Mouse (Mus musculus) adrenal gland, postnatal 14 days (tissue): ENCODE measurements at regions not wholly inside any gene's neighbourhood (a gene's known extent, or its start where the extent isn't known, plus 50 kb on each side); places are given as distances from the start of the nearest gene placed in this dataset.
A peak's percentile ranks its signal among the peaks of the same experiment; 100 is the strongest.
"Not testable (repeated sequence)": the region's sequence is repeated elsewhere in the genome, so short reads cannot be mapped to it uniquely, and the experiment has no call there.

Source experiments
- DNase-seq: peaks from one replicate; pipeline ENCODE4 v3.0.0; 2021; ENCODE audit warnings: mixed read lengths

DNA sequence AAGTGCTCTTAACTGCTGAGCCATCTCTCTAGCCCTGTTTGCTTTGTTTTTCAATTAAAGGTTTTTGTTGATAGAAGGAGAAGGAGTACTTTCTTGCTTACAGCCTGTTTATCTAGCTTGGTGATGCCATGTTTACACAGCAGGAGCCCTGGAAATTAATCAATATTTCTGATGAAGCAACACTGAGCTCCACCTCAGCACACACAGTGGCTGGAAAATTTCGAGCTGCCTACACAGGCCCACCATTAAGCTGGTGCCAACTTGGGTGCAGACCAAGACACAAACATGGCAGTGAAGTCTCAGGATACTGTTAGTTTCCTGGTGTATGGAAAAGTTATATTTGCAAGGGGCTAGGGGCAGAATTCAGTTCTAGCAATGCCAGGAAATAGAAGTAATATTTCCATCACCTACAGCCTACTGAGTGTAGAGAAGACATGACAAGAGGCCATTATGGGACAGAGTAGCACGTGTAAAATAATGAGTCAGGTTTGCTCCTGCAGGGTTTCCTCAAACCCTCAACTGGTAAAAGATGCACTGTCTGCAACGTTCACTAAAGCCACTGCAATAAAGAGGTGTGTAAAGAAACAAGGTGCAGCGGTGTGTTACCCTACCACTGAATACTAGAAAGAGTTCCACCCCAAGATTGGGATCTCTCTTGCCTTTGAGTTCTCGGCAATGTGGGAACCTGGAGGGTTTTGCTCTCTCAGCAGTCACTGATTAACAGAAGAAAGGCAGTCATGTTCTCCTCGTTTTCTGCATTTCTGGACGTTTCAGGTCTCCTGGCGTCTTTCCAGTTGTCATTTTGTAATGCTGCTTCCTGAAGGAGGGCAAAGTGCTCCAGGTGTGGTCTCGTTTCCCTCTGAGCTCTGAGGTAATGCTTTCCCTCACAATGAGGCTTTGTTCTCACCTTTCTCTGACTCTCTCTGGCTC, 108.8 kb upstream of the Fhl2 start:
- DNase-seq: no peak

DNA sequence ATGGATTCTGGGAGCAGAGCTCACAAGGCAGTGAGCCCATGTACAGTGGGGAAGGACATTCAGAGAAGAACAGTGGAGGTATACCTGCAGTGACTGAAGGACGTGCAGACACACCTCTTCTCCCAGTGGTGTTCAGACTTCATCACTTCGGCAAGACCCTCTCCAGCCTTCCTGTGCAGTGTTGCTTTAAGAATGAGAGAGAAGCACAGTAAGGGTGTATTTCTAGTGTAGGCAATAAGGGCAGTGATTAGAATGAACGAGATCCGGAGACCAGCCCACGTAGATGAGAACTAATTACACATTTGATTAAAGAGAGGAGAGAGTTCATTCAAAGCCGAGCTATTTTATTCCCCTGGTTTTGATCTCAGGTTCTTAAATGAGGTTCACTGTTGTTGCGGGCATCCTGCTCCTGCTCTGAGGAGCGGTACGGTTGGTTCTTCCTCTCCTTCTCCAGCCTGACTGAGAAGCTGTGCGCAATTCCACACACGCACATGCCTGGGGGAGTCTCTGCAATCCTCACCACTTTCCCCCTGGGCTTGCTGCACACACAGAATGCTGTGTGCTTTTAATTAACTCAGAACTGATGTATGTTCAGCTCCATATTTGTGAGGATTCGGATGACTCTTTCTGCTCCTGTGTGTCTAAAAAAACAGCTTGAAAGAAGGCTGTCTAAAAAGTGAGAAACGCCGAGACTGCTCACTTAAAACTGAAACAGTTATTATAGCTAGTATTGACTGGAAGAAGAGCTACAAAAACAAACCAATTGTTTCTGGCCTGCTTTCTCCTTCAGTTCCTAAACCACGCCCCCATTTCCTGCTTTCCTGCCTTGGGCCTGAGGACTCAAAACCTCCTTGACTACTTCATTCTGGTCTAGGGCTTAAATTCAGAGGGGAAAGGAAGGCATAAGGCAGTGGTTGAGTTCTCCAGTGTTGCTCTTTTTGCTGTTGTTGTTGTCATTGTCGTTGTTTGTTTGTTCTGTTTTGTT, 114.2 kb upstream of the Fhl2 start:
- DNase-seq: peak; percentile 22

DNA sequence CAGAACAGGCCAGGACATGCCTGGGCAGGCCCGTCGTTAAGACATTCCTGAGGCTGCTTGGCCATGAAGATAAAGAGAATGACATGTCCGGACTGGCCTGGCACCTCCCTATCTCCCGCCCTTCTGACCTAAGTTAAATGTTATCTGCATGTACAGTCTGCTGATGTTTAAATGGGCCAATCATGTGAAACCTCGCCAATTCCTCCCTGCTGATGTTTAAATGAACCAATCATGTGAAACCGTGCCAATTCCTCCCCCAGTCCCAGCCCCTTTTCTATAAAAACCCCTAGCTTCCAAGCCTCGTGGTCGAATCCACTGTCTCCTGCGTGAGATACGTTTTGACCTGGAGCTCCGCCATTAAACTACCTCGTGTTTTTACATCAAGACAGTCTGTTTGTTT, 119.5 kb upstream of the Fhl2 start:
- DNase-seq: not testable (repeated sequence)

DNA sequence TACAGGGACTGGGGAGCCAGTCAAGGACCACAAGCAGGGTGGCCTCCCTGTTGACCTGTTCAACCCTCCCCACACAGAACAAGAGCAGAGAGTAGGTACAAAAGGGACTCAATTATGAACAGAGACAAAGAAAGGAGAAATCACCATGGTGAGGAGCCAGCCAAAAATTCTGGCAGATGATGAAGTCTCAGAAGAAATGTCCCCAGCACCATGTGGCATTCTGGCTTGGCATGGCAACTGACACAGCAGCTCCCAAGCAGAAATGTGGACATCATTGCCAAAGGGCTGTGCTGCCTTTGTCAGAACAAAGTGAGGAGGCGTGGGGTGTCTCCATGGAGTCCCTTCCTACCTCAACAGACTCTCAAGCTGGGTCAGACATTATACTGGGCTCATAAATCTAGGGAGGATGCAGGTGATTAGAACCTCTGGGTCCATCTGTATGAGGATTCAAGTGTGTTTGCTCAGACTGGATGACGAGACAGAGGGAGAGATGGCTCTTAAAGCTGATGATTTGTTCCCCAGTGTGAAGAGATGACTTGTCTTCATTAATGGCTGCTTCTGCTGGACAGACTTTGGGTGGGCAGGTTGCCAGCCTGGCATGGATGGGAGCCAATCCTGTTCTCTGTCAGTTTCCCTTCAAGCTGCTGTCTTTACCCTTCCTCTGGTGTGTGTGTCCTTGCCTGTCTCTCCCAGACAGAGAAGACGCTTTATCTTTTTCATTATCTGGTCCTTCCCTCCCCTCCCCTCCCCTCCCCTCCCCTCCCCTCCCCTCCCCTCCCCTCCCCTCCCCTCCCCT, 120.5 kb upstream of the Fhl2 start:
- DNase-seq: peak; percentile 20

DNA sequence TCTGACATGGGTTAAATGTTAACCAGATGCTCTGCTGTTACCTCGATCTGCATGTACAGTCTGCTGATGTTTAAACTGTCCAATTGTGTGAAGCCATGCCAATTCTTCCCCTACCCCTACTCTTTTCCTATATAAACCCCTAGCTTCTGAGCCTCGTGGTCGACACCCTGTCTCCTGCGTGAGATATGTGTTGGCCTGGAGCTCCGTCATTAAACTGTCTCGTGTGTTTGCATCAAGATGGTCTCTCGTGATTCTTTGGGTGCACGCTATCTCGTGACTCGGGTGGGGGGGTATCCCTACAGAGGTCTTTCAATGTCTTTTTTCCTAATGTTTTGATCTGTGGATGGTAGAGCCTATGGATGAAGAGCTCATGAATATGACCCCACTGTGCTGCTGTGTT, 110.9 kb upstream of the Nck2 start:
- not testable (repeated sequence) for DNase-seq

DNA sequence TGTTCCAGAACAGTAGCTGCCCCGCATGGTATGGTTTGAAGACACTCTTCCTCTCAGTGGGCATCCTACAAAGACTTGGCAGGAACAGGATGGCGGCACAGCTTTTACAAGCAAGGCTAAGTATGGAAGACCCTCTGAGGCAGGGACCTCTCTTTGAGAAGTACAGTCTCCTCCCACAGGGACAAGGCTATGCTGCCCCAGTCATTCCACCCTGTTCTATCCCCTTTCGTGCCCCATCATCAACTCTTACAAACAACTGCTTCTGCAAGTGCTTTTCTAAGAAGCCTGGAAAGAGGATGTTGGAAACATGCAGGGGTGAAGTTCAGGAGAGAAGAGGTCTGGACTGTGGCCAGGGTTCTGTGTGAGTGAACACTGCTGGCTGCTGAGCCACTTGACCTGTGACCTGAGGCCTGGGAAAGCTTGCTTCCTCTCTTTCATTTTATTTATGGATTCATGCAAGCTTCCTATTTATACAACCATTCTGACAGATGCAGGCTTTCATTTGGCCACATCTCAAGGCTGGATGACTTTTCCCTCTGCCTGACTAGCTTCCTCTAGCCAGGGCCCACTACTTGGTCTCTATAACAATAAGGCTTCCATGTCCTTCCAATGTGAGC, 107.1 kb upstream of the Nck2 start:
- DNase-seq: peak; percentile 80

DNA sequence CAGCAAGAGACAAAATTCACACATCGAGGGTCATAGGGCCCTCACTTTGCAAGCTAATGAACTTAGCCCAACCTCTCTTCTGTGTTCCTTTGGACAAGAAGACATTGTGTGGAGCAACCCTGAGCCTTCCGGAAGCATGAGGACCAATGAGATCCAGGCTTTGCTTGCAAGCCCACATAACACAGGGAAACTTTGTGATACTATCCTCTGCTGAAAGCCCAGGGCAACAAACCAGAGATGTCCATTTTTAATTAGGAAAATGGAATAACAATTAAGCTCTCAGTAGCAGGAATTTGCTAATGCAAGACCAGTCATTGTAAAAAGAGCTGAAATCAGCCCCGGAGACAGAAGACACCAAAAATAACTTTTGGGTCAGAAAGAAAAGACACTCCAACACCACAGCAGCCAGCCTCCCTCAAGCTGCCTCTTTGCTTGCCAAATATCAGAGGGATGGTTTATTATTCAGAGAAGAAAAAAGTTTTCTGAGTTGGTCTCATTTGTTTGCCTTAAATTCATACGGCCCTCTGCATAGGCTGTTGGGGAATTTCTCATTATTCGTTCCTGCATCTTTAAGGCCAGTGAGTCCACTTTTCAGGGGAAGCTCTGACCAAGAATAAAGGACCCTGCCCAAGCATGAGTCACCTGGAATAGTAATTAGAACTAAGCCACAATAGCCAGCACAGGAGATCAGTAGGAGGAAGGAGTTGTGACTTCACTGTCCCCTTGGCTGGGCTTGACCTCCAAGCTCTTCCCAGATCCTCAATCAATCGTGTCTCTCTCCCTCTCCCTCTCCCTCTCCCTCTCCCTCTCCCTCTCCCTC, 106.1 kb upstream of the Nck2 start:
- DNase-seq: no peak

DNA sequence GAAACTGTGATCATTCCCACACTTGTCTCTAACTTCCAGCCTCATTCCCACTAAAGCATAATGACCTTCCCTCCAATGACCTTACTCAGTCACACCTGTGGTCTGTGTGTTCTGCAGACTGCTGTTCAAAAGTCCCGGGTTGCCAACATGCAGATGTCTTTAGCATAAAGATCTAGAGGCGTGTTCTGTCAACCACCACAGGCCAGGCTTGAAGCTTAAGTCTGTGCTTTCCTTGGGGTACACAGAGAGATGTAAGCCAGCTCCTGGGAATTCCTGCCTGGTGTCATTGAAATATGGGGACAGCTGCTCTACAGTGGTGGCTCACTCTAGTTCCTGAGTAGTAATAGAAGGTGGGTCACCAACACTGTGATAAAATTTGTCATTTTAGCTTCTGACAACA, 101.5 kb upstream of the Nck2 start:
- DNase-seq: no peak

DNA sequence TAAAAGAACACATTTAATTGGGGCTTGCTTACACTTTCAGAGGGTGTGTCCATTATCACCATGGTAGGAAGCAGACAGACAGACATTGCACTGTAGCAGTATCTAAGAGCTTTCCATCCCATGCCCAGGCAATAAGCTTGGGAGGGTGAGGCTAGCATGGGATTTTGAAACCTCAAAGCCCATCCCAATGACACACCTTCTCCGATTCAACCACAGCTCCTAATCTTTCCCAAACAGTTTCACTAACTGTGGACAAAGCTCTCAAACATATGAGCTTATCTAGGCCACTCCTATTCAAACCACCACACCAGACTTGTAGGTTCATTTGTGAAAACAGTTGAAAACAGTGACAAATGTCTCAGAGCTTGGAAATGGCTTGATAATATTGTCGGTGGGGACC, 101.0 kb upstream of the Nck2 start:
- DNase-seq: no peak

DNA sequence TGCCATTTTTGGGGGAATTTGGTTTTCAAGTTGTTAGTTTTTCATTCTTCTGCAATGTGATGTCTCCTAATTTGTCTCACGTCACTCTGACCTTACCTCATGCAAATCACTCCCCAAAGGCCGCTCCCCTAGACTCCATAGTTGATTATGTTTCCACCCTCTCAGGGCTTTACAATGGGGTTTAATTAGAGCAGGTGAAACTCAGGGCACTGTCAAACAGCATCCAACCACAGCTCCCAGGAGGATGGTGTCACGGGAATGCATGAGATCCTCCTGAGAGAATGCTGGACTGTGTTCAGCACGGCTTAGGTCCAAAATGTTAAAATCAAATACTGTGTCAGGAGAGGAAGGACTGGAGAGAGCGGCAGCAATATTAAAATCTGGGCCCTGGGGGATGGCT, 100.4 kb upstream of the Nck2 start:
- no peak for DNase-seq

DNA sequence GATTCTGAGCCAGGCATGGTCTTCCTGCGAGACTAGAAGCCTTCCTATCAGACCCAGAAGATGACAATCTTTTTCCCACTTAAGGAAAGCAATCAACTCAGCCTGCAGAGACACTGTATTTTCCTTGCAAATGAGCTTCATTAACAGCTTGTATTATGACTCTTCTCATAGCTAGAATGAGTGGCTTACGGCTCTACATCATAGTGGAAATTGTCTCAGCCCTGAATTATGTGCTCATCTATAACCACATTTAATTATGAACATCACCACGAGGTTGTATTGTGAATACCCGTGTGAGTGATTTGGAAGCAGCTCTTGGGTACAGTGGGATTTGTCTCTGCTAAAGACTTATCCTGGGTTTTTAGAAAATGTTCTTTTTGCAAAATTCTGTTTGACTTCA, 97.2 kb upstream of the Nck2 start:
- DNase-seq: no peak

DNA sequence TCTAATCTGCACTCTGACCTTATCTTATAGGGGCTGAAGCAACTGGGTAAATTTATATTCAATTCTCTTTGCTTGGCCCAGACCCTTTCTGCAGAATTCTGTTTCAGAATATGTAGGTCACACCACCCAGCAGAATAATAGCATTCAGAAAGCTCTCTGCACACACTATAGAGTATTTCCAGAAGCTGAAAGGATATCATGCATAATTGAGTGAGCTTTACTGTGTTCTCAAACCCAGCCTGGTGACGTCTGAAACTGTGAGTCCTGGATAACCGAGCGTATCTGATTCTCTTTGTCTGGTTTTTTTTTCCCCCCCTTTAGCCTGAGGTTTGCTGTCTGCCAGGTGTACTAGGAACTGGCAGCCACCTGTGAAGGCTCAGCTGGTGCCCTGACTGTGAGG, 94.4 kb upstream of the Nck2 start:
- no peak for DNase-seq

DNA sequence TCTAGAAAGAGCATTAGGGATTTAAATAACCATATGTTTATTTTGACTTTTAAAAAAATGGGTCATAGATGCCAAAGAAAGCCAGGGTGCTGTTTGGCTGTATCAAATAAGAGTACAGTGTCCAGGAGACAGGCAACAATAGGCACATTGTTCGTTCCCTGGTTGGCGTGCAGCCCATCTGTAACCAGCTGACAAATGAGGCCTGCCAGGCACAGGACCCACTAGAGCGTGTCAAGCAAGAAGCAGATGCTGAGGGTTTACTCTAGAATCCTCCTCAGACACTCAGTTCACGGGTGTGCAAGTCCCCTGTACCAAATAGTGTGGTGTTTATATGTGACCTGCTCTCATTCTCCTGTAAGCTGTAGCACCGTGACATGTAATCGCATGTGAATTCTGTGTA, 86.2 kb upstream of the Nck2 start:
- DNase-seq: peak; percentile 29

DNA sequence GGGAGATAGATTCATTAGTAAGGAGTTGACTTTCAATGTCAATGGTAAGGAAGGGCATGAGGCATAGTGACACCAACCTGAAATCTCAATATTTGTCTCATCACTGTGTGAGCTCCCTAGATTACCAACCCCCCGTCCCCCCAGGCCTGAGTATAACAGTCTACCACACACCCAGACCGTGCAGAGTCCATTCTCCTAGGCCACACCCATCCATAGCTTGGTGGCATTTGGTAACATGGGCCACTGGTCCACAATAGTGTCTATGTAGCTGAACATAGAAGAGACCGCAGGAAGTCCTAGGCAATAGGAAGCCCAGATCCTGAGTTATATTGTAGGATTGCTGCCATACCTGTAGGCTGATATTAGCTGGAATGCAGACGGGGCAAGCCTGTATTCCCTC, 84.7 kb upstream of the Nck2 start:
- DNase-seq: no peak

DNA sequence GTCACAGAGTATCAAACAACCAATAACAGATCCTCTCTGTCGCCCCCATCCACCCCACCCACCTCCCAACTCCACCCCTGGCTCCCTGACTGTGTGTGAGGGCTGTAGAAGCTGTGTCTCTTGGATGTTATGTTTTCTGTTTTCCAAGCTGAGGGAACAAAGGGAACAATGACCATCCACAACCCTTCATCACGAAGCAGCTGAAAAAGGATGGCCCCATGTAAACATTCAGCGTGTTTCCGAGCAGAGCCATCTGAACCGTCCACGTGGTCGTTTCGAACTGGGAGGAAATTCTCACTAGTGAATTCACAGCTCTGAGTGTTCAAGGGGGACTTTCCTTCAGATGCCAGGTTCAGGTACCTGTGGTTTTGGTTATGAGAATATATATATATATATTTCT, 84.1 kb upstream of the Nck2 start:
- DNase-seq: no peak

DNA sequence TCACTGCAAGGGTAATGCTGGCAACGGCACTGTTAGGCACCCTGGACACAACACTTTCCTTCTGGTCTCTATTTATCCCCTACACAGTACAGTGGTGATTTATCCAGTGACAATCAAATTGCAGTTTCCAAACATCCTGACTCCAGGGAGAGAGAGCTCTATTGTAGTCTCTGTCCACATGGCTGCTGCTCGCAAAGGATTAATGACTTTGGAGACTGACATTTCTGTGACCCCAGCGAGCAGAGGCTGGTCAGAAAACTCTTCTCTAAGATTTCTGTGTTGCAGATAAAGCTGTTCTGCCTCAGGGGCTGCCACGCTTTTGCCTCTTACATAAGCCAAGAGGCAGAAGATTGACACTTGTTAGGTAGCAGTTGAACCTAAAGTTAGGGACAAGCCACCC, 83.6 kb upstream of the Nck2 start:
- no peak for DNase-seq

DNA sequence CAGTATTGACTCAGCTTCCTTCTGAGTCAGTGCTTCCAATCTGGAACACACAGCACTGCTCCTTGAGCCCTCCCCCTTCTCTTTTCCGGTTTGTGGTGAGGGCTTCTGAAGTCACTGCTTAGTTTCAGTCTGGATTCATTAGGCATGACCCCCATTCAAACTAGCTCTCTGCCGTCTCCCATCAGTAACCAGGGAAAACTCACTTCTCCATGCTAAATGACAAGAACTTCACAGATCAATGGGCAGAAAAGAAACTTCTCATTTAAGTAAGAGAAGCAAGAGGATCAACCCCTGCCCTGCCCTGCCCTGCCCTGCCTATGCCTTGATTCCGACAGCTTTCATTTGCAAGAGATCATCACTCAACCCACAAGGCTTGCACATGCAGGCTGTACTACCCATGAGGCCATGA, 82.9 kb upstream of the Nck2 start:
- no peak for DNase-seq

DNA sequence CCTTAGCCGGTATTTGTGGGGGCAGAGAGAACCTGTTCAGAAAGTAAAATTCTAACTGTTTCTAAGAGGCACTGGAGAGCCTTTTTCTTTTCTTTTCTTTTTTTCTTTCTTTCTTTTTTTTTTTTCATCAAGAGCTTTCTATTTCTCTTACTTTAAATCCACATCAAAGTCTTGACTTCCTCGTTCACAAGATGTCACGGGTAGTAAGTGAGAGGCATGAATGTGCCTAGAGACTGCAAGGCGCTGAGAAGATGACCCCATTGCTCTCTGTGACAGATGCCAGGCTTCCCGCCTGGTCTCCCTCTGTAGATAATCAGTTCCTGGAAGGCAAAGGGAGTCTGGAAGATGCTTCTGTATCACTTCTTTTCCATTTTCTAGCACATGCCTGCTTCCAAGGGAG, 82.2 kb upstream of the Nck2 start:
- no peak for DNase-seq

DNA sequence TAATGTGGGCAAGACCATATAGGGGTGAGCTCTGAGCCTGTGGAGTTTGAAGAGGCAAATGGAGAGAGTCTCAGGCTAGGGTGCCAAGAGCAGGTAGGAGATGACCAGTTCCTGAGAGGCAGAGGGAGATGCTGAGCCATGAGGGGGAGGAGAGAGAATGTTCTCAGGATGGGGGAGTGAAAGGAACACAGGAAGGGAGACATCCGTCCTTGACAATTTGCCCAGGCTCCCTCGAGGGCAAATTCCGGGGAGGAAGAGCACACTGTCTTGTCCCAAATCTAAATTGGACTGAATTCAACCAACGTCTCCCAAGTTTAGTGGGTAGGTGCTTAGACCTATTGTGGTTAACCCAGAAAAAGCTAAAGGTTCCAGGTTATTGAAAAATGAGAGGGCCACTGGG, 81.2 kb upstream of the Nck2 start:
- DNase-seq: peak; percentile 42

DNA sequence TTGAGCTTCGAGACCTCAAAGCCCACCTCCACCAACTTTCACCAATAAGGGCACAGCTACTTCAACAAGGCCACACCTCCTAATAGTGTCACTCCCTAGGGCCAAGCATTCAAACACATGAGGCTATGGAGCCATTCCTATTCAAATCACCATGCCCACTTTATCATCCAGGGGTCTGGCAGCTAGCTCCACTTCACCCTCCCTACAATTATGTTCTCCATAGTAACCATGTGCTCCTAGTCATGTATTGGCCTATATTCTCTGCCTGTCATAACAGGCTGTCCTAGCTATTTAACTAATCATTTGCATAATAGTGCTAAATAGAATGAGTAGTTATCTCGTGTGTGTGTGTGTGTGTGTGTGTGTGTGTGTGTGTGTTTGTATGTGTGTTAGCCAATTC, 77.9 kb upstream of the Nck2 start:
- no peak for DNase-seq
